Mouse (Mus musculus) ES-E14 (cell line): ENCODE measurements around the gene Pik3c2g.

Experiments used
- CHD2 ChIP-seq: IDR thresholded peaks from 2 replicates; pipeline ENCODE4 v1.6.1; 2014; ENCODE audit warnings: mild to moderate bottlenecking, low read depth, low read length, inconsistent platforms
- ZNF384 ChIP-seq: IDR thresholded peaks from 2 replicates; pipeline ENCODE4 v1.6.1; 2012; ENCODE audit warnings: low read depth, low read length, inconsistent platforms

DNA sequence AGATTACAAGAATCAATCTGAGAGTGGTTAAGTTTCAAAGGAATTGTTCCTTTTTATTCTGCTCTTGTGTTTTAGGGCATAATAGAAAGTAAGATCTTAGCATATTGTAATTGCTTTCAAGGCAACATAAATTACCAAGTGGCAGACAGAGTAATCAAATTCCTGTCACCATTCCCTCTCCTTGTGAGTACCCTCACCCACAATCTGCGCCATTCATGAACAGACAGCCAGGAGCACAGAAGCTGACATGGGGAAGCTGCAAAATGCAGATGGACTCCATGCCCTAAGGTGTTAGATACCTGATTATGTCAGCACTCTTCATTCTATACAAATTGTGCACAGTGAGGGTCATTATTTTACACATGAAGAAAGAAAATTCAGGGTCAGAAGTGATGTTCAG, 255.6 kb downstream of the Pik3c2g start:
- TF ChIP-seq CHD2 (no peak), ZNF384 (no peak)
